In the genomic region with DNA sequence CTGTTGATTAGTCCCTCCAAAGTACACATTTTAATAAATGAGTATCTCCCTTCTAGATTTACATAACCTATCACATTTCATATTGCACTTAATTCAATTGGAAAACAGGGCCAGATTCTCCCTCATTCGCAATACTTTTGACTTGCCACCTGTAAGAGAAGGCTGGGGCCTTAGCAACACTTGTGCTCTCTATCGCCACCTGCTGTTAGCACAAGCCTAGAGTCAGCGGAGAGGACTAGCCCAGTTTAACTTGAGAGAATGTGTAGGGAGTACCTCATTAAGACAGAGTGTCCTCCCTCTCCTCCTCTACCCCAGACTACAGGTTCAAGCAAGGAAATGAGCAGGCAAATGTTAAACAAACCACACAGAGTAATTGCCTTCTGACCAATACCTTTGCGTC, we compare ENCODE assay signal across 8 mouse cellular contexts. TPM values are rescaled to one million over a fixed set of nuclear protein-coding genes. Genes with fewer than 3 reads are reported as not detected.
DNase-seq lines count a peak whose midpoint lies in the region; ATAC-seq and TF ChIP-seq lines count a peak whose summit lies in the region.
"Had no signal": no experiment of that assay in that cellular context is flagged by ENCODE, and none has a peak within 500 bp of the region (broad histone marks: within the 10 kb centered on the region; RNA-seq: fewer than 3 reads in every experiment).

No protein-coding gene starts in this region.

- peak; percentile 65; the same call in 1 of the 2 replicates for ATAC-seq in cerebellum, adult (ENCODE audit: insufficient number of reproducible peaks, low FRiP score, low TSS enrichment)
- peak; percentile 73 for ATAC-seq in forebrain, embryonic 15.5 days (replicated peaks)
- peak; percentile 64 to 65 for ATAC-seq in hematopoietic stem cell, adult 5-6 weeks (replicated peaks in 1 of 2; ENCODE audit: insufficient read depth in 1 of 2, low FRiP score in 2 of 2, low TSS enrichment in 1 of 2, low read depth in 1 of 2, poor library complexity in 2 of 2, severe bottlenecking in 2 of 2)
- peak; percentile 59; the same call in 1 of the 2 replicates for ATAC-seq in midbrain, embryonic 14.5 days (ENCODE audit: low FRiP score, low TSS enrichment)

- no peaks in the 10 kb centered on the region for H3K9me3 ChIP-seq in forebrain, embryonic 15.5 days
- no peaks in the 10 kb centered on the region for H3K9me3 ChIP-seq in midbrain, embryonic 14.5 days (ENCODE audit: control insufficient read depth, low read length)

- no peak overlapping the region for H3K4me2 ChIP-seq in forebrain, embryonic 15.5 days (replicated peaks)
- no peak overlapping the region for H3K4me2 ChIP-seq in midbrain, embryonic 14.5 days (ENCODE audit: low read length)

- DNase-seq in NIH3T3 (ENCODE audit: low read depth): peak; percentile 90
- DNase-seq in left cerebral cortex, adult 2 months (ENCODE audit: extremely low spot score in 1 of 2, low spot score in 2 of 2): peak; percentile 73 to 87
- peak; percentile 92 for DNase-seq in midbrain, embryonic 14.5 days
- peak; percentile 8 to 59 for DNase-seq in spleen, adult 2 months (ENCODE audit: low read depth in 1 of 2, low spot score in 2 of 2)

- H3K36me3 ChIP-seq in forebrain, embryonic 15.5 days: no peaks in the 10 kb centered on the region
- no peaks in the 10 kb centered on the region for H3K36me3 ChIP-seq in midbrain, embryonic 14.5 days (ENCODE audit: control insufficient read depth, insufficient read depth, low read length)
- H3K36me3 ChIP-seq in spleen, adult 2 months (ENCODE audit: control insufficient read depth, insufficient read depth, low read length): no peaks in the 10 kb centered on the region

- no peak overlapping the region for H3K4me3 ChIP-seq in forebrain, embryonic 15.5 days
- H3K4me3 ChIP-seq in left cerebral cortex, adult 2 months: no peak overlapping the region
- no peak overlapping the region for H3K4me3 ChIP-seq in midbrain, embryonic 14.5 days (replicated peaks; ENCODE audit: low read depth, low read length)
- H3K4me3 ChIP-seq in spleen, adult 2 months (ENCODE audit: extremely low read depth, insufficient read depth, insufficient read length): no peak overlapping the region
- H3K4me3 ChIP-seq: megakaryocyte, embryonic 14.5 days had no signal

- intact Hi-C loops in left cerebral cortex, adult 2 months (cut with DNase I): loop anchor here (1.0 to 5.0 kb wide), 3 partner anchors 184 to 259 kb away; no protein-coding TSS in a partner anchor

- H3K9ac ChIP-seq in forebrain, embryonic 15.5 days (replicated peaks): no peak overlapping the region
- H3K9ac ChIP-seq in midbrain, embryonic 14.5 days (replicated peaks; ENCODE audit: low read length): no peak overlapping the region

- H3K4me1 ChIP-seq in forebrain, embryonic 15.5 days: peaks cover 12% of the 10 kb centered on the region
- H3K4me1 ChIP-seq in midbrain, embryonic 14.5 days (ENCODE audit: control insufficient read depth, insufficient read depth, low read length): 0 out of 2 replicates have a peak, but pooled peaks cover 2% of the 10 kb centered on the region
- no peaks in the 10 kb centered on the region for H3K4me1 ChIP-seq in spleen, adult 2 months (ENCODE audit: control insufficient read depth, insufficient read depth, insufficient read length)

- H3K27me3 ChIP-seq in forebrain, embryonic 15.5 days: no peaks in the 10 kb centered on the region
- no peaks in the 10 kb centered on the region for H3K27me3 ChIP-seq in midbrain, embryonic 14.5 days (ENCODE audit: control insufficient read depth, insufficient read depth, low read length)
- H3K27me3 ChIP-seq in spleen, adult 2 months (ENCODE audit: control insufficient read depth, insufficient read depth, low read length): peaks cover 4% of the 10 kb centered on the region; the same call in 1 of the 2 replicates

- H3K27ac ChIP-seq in forebrain, embryonic 15.5 days (replicated peaks): no peak overlapping the region
- H3K27ac ChIP-seq in left cerebral cortex, adult 2 months: no peak overlapping the region
- no peak overlapping the region for H3K27ac ChIP-seq in midbrain, embryonic 14.5 days (replicated peaks; ENCODE audit: low read depth, low read length)
- H3K27ac ChIP-seq in spleen, adult 2 months (ENCODE audit: insufficient read depth, low read length): no peak overlapping the region

- no peak for TF ChIP-seq POLR2A in spleen, adult 2 months (IDR thresholded peaks at IDR 0.05; ENCODE audit: low read depth, low read length)

- TF ChIP-seq CTCF in left cerebral cortex, adult 2 months (IDR thresholded peaks at IDR 0.05): peak; percentile 97
- TF ChIP-seq CTCF in spleen, adult 2 months (IDR thresholded peaks at IDR 0.05; ENCODE audit: extremely low read depth, insufficient read depth, insufficient read length, insufficient replicate concordance): peak; percentile 67; the same call in 1 of the 2 replicates

- WGBS in forebrain, embryonic 15.5 days: 13% methylated on average over 4 of the region's 4 CpGs
- WGBS in midbrain, embryonic 14.5 days: 9% methylated on average over 4 of the region's 4 CpGs
- WGBS in spleen, adult 2 months: 35% methylated on average over 4 of the region's 4 CpGs

RNA-seq across cellular contexts. Expression of gene Ccn2, which starts 4.1 kb away (rescaled TPM):
- 2.3 and 2.4 TPM in 2 replicates for polyA plus RNA-seq in forebrain, embryonic 15.5 days (2015; fragmentation: Nextera tagmentation; extraction: Ambion mirVana)
- not detected in 2 replicates for total RNA-seq in hematopoietic stem cell, adult 5-6 weeks (2017)
- total RNA-seq in left cerebral cortex, adult 2 months (2021): 10 to 100 TPM; 27.4 to 29.6 TPM
- 1.4 and 2.0 TPM in 2 replicates for polyA plus RNA-seq in midbrain, embryonic 14.5 days (2014; fragmentation: Nextera tagmentation; extraction: Ambion mirVana)
- 108 TPM in 2 replicates for polyA plus RNA-seq in spleen, adult 2 months (2012; rRNA removed)

Comparison
In these comparisons a context has a peak if more than half of its experiments do, and no peak if none do; other contexts are left out.
1. DNase-seq: peak in every context shown above with its lines; median percentile 92 in midbrain, embryonic 14.5 days; 90 in NIH3T3; 80 in left cerebral cortex, adult 2 months; 34 in spleen, adult 2 months.
2. RNA of gene Ccn2, which starts 4.1 kb away (polyA plus RNA-seq): 108 TPM in spleen, adult 2 months; 2.3 to 2.4 TPM in forebrain, embryonic 15.5 days and 1.4 to 2.0 TPM in midbrain, embryonic 14.5 days; every median in the first group is over 10 times any median in the second.
3. Peak in every context shown above with its lines, with median percentiles within 50 percentile points of each other: ATAC-seq.